Mouse (Mus musculus) lung, embryonic 16.5 days (tissue): ENCODE data around the gene Siglecg. TPM values are rescaled to one million over a fixed set of nuclear protein-coding genes. Genes with fewer than 3 reads are reported as not detected.

Experiments used
- ATAC-seq: fragments of 200-750 bp; cut with Nextera tagmentation; 2 replicates; pipeline ENCODE4 v1.8.0; 2017; ENCODE audit warnings: low read depth, mild to moderate bottlenecking, moderate library complexity
- H3K27ac ChIP-seq: fragments of 300-500 bp; sonication (generic); 2 replicates; pipeline ENCODE4 v1.5.1; 2014; ENCODE audit warnings: mild to moderate bottlenecking, control low read depth, low read length
- H3K27me3 ChIP-seq: fragments of 300-500 bp; sonication (generic); 2 replicates; pipeline ENCODE4 v1.6.1; 2014; ENCODE audit warnings: low read depth, low read length, mixed read lengths; ENCODE audit not compliant: control insufficient read depth, insufficient read depth
- H3K36me3 ChIP-seq: fragments of 300-500 bp; sonication (generic); 2 replicates; pipeline ENCODE4 v1.6.1; 2014; ENCODE audit warnings: low read length; ENCODE audit not compliant: control insufficient read depth, insufficient read depth
- H3K4me1 ChIP-seq: fragments of 300-500 bp; sonication (generic); replicated peaks from 2 replicates; pipeline ENCODE4 v1.6.1; 2014; ENCODE audit warnings: low read length, mixed read lengths; ENCODE audit not compliant: control insufficient read depth, insufficient read depth
- H3K4me2 ChIP-seq: fragments of 300-500 bp; sonication (generic); 2 replicates; pipeline ENCODE4 v1.6.1; 2014; ENCODE audit warnings: low read depth, low read length, control low read depth
- H3K4me3 ChIP-seq: fragments of 300-500 bp; sonication (generic); 2 replicates; pipeline ENCODE4 v1.5.1; 2014; ENCODE audit warnings: mild to moderate bottlenecking, low read length, control low read depth
- H3K9ac ChIP-seq: fragments of 300-500 bp; sonication (generic); 2 replicates; pipeline ENCODE4 v1.6.1; 2014; ENCODE audit warnings: low read length, control low read depth
- H3K9me3 ChIP-seq: fragments of 300-500 bp; sonication (generic); 2 replicates; pipeline ENCODE4 v1.6.1; 2016; ENCODE audit warnings: low read length; ENCODE audit not compliant: control insufficient read depth
- WGBS: fragments of 180-500 bp; shearing (Covaris S2); extraction: QIAGEN DNeasy Blood & Tissue Kit; methylation state at CpG from one replicate; pipeline ENCODE4 v1.1.7; 2014; 5-methylcytosine and 5-hydroxymethylcytosine counted together
- microRNA-seq: library from miRNA; unstranded; fragments of <30 nt; microRNA quantifications from one replicate; pipeline ENCODE4, GENCODE M21; 2016
- polyA plus RNA-seq: library from polyadenylated mRNA; unstranded; fragments of >200 nt; fragmentation: Nextera tagmentation; extraction: Ambion mirVana; gene quantifications from 2 replicates; pipeline ENCODE4 v1.2.1, GENCODE M21; 2015

Gene Siglecg
- polyA plus RNA-seq, 1 experiment from 2014 or later, result 0.25 TPM

GRCm38 (mm10) chr7:43466099-43466694, 58.2 kb downstream of the Siglecg start:
- ATAC-seq, result peak; percentile 68
- Histone ChIP-seq H3K9me3 (no peaks in the 10 kb centered on the region), H3K4me2 (peak overlapping the region; percentile 97), H3K27ac (no peak overlapping the region), H3K36me3 (no peaks in the 10 kb centered on the region), H3K27me3 (peaks cover 2% of the 10 kb centered on the region; the same call in 1 of the 2 replicates), H3K9ac (peak overlapping the region; percentile 56), H3K4me1 (peaks cover 12% of the 10 kb centered on the region), H3K4me3 (peak overlapping the region; percentile 54)
- WGBS, result under 1% methylated on average over 31 of the region's 33 CpGs

Small RNA genes lying within 50 kb of the gene (microRNA-seq; reads per million reads assigned to microRNA genes)
- gene Mir7051, result 0.79 reads per million

Other genes starting within 250 kb of the Siglecg start
- 13.1 and 15.8 TPM in 2 replicates for gene Zfp715, start 94.9 kb upstream of the Siglecg start, polyA plus RNA-seq
- 0.14 and 0.23 TPM in 2 replicates for gene Siglecf, start 56.9 kb upstream of the Siglecg start, polyA plus RNA-seq
- gene Lim2, start 19.5 kb downstream of the Siglecg start, polyA plus RNA-seq, result not detected in 2 replicates
- 3.1 and 5.2 TPM in 2 replicates for gene Nkg7, start 28.9 kb downstream of the Siglecg start, polyA plus RNA-seq
- gene Cldnd2, start 32.6 kb downstream of the Siglecg start, polyA plus RNA-seq, result not detected in 2 replicates
- gene Etfb, start 35.9 kb downstream of the Siglecg start, polyA plus RNA-seq, result 348 and 368 TPM in 2 replicates
- 0.49 TPM in 1 of 2 replicates, not detected in the other for gene Gm45233, start 35.9 kb downstream of the Siglecg start, polyA plus RNA-seq
- 2.8 and 3.7 TPM in 2 replicates for gene Vsig10l, start 54.9 kb downstream of the Siglecg start, polyA plus RNA-seq
- 0.15 and 0.38 TPM in 2 replicates for gene Iglon5, start 81.9 kb downstream of the Siglecg start, polyA plus RNA-seq
- not detected in 2 replicates for gene 4931406B18Rik, start 97.7 kb downstream of the Siglecg start, polyA plus RNA-seq
- 2.2 and 2.3 TPM in 2 replicates for gene Cd33, start 136.2 kb downstream of the Siglecg start, polyA plus RNA-seq
- gene Zfp658, start 154.1 kb downstream of the Siglecg start, polyA plus RNA-seq, result 4.3 TPM in 2 replicates
- 14.1 and 15.8 TPM in 2 replicates for gene Zfp719, start 171.4 kb downstream of the Siglecg start, polyA plus RNA-seq
- gene Zfp819, start 199.0 kb downstream of the Siglecg start, polyA plus RNA-seq, result 0.41 and 0.80 TPM in 2 replicates
- gene Ceacam18, start 226.5 kb downstream of the Siglecg start, polyA plus RNA-seq, result not detected in 2 replicates